Mouse (Mus musculus): ENCODE measurements around the gene Fam229b.

Gene Fam229b

GRCm38 (mm10) chr10:39109489-39109874 is 24.2 kb downstream of the Fam229b start:
- DNase-seq, result no peak

- no peak for DNase-seq
Measured at GRCm38 (mm10) chr10:39108837-39109488, 24.8 kb downstream of the Fam229b start.

GRCm38 (mm10) chr10:39106935-39107334 is 26.8 kb downstream of the Fam229b start:
- DNase-seq, result no peak

GRCm38 (mm10) chr10:39106413-39106812 is 27.3 kb downstream of the Fam229b start:
- DNase-seq, result no peak

DNA sequence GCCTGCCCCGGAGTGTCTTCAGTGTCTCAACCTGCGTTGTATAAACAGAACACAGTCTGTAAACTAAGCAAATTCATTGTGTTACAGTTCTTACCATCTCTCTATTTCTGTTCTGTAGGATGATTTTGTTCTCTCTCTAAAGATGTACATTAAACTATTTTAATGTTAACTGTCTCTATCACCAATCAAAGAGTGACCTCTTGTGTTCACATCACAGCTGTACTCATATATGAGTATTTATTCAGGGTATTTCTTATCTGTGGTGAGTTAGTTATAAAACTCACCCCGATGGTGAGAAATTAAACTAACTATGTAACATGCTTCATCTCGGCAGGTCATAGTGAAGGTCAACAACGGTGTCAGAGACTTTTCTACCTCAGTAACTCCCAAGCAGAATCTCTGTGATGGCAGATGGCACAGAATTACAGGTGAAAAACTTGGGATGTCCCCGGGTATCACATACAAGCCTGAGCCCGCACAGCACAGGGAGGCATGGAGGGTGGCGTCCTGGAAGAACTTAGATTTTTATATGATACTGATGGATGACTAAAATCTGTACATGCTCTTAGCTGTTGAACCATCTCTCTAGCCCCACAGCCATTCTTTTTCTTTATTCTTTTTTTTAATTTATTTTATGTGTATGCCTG is 28.8 kb downstream of the Fam229b start:
- DNase-seq, result peak; percentile 69

DNA sequence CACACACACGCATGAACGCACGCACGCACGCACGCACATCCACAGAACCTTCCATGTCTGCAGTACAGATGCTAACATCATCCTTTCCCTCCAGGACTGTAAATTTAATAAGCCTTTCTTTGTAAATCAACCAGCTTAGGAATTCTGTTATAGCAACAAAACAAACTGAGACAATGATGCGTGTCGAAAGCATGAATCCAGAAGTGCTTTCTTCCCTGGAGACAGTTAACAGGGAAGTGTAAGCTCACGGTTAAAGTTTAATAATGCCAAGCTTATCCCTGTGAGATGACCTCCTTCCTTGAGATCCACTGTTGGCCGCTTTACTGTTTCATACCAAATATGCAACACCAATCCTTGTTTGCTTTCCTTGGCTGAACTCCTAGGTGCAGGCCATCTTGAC is 35.0 kb downstream of the Fam229b start:
- peak; percentile 60 for DNase-seq

DNA sequence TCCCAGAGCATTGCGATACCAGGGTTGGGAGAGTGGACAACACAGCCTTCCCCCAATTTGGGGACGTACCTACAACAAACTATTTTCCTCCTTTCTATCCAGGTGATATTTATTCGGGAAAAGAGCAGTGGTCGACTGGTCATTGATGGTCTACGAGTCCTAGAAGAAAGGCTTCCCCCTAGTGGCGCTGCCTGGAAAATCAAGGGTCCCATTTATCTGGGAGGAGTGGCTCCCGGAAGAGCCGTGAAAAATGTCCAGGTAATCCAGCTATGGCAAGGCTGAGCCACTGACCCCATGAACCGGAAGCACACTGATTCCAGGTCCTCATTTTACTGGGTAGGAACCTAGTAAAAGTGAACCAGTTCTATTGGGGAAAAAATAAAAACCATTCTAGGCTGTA is 36.7 kb downstream of the Fam229b start:
- peak; percentile 79 for DNase-seq

- no peak for DNase-seq
Measured at GRCm38 (mm10) chr10:39072048-39072447, 61.7 kb downstream of the Fam229b start.

All from heart, adult 11 months (tissue).